In genomic region chr9:118487636-118488035, GRCm38 (mm10) we compare ENCODE assay signal across 10 mouse cellular contexts. TPM values are rescaled to one million over a fixed set of nuclear protein-coding genes. Genes with fewer than 3 reads are reported as not detected.
DNase-seq lines count a peak whose midpoint lies in the region; ATAC-seq lines count a peak whose summit lies in the region.
"Had no signal": no experiment of that assay in that cellular context is flagged by ENCODE, and none has a peak within 500 bp of the region (broad histone marks: within the 10 kb centered on the region; RNA-seq: fewer than 3 reads in every experiment).

No protein-coding gene starts in this region.

- H3K4me3 ChIP-seq in forebrain, embryonic 13.5 days, result peak overlapping the region; percentile 33
- 0 out of 2 replicates have a peak overlapping the region, but pooled peaks have one; percentile 35 for H3K4me3 ChIP-seq in liver, embryonic 15.5 days (replicated peaks)

- H3K9ac ChIP-seq in forebrain, embryonic 13.5 days, result 0 out of 2 replicates have a peak overlapping the region, but pooled peaks have one; percentile 30
- no peak overlapping the region for H3K9ac ChIP-seq in liver, embryonic 15.5 days

- H3K27me3 ChIP-seq in forebrain, embryonic 13.5 days, result peaks cover 77% of the 10 kb centered on the region
- peaks cover 96% of the 10 kb centered on the region for H3K27me3 ChIP-seq in liver, embryonic 15.5 days

- peak; percentile 44 for DNase-seq in embryo, embryonic 10.5 days (ENCODE audit: low spot score)
- no peak for DNase-seq in embryo, embryonic 10 days (ENCODE audit: low spot score)
- peak; percentile 33 for DNase-seq in CD4-positive helper T cell, adult 2 months (ENCODE audit: low read depth, low spot score)
- DNase-seq in ovary, adult 18-20 months (ENCODE audit: low spot score), result no peak
- no peak for DNase-seq in right cerebral cortex, postnatal 25 days

- no peaks in the 10 kb centered on the region for H3K9me3 ChIP-seq in forebrain, embryonic 13.5 days (replicated peaks)
- H3K9me3 ChIP-seq in liver, embryonic 15.5 days (replicated peaks), result no peaks in the 10 kb centered on the region
- H3K9me3 ChIP-seq: G1E had no signal

- no peaks in the 10 kb centered on the region for H3K36me3 ChIP-seq in forebrain, embryonic 13.5 days (ENCODE audit: poor library complexity, severe bottlenecking)
- no peaks in the 10 kb centered on the region for H3K36me3 ChIP-seq in liver, embryonic 15.5 days (replicated peaks)
- H3K36me3 ChIP-seq: G1E had no signal

- under 1% methylated on average over 22 of the region's 22 CpGs for WGBS in forebrain, embryonic 13.5 days
- 1% methylated on average over 22 of the region's 22 CpGs for WGBS in liver, embryonic 15.5 days (ENCODE audit: insufficient replicate concordance)

- peak; percentile 31; the same call in 1 of the 2 replicates for ATAC-seq in forebrain, embryonic 13.5 days
- no peak for ATAC-seq in liver, embryonic 15.5 days (ENCODE audit: insufficient read depth)
- ATAC-seq in megakaryocyte-erythroid progenitor cell, adult 5-6 weeks (replicated peaks; ENCODE audit: low FRiP score, low TSS enrichment, poor library complexity, severe bottlenecking), result no peak

- peak overlapping the region; percentile 64 for H3K4me2 ChIP-seq in forebrain, embryonic 13.5 days
- peak overlapping the region; percentile 58 for H3K4me2 ChIP-seq in liver, embryonic 15.5 days

- peaks cover 39% of the 10 kb centered on the region for H3K4me1 ChIP-seq in forebrain, embryonic 13.5 days
- H3K4me1 ChIP-seq in liver, embryonic 15.5 days (replicated peaks), result peaks cover 22% of the 10 kb centered on the region; the same call in 1 of the 2 replicates

- peak overlapping the region; percentile 40; the same call in 1 of the 2 replicates for H3K27ac ChIP-seq in forebrain, embryonic 13.5 days
- H3K27ac ChIP-seq in liver, embryonic 15.5 days (replicated peaks), result no peak overlapping the region

RNA-seq across cellular contexts. Expression of gene Eomes, which starts 9.6 kb away (rescaled TPM):
- 24.4 and 30.7 TPM in 2 replicates for polyA plus RNA-seq in forebrain, embryonic 13.5 days (2015; fragmentation: Nextera tagmentation; extraction: Ambion mirVana)
- 0.03 TPM in 1 of 2 replicates, not detected in the other for polyA plus RNA-seq in liver, embryonic 15.5 days (2015; fragmentation: Nextera tagmentation; extraction: Ambion mirVana)
- total RNA-seq in megakaryocyte-erythroid progenitor cell, adult 5-6 weeks (2014; fragmentation: Nextera tagmentation), result not detected in 2 replicates
- total RNA-seq in megakaryocyte-erythroid progenitor cell, adult 5-6 weeks (2017), result 1.2 TPM in 1 of 2 replicates, not detected in the other
- total RNA-seq: heart, postnatal 10 days had no signal
- polyA plus RNA-seq: G1E had no signal

RNA-seq across cellular contexts. Expression of gene Golga4, which starts 18.4 kb away (rescaled TPM):
- 54.3 and 56.1 TPM in 2 replicates for polyA plus RNA-seq in forebrain, embryonic 13.5 days (2015; fragmentation: Nextera tagmentation; extraction: Ambion mirVana)
- polyA plus RNA-seq in liver, embryonic 15.5 days (2015; fragmentation: Nextera tagmentation; extraction: Ambion mirVana), result 13.5 and 14.9 TPM in 2 replicates
- total RNA-seq in megakaryocyte-erythroid progenitor cell, adult 5-6 weeks (2014; fragmentation: Nextera tagmentation), result 48.5 and 49.5 TPM in 2 replicates
- total RNA-seq in megakaryocyte-erythroid progenitor cell, adult 5-6 weeks (2017), result 74.2 and 87.3 TPM in 2 replicates

Comparison
In these comparisons a context has a peak if more than half of its experiments do, and no peak if none do; other contexts are left out.
1. DNase-seq: peak in embryo, embryonic 10.5 days (single experiment) and CD4-positive helper T cell, adult 2 months (single experiment); none in embryo, embryonic 10 days (single experiment), ovary, adult 18-20 months (single experiment) and right cerebral cortex, postnatal 25 days (single experiment).
2. RNA of gene Eomes, which starts 9.6 kb away (polyA plus RNA-seq): 24.4 to 30.7 TPM in forebrain, embryonic 13.5 days; 0.03 TPM in liver, embryonic 15.5 days; every median in the first group is over 10 times any median in the second.